Mouse (Mus musculus) small intestine, adult 2 months (tissue): ENCODE measurements at regions not wholly inside any gene's neighbourhood (a gene's known extent, or its start where the extent isn't known, plus 50 kb on each side); places are given as distances from the start of the nearest gene placed in this dataset.

Experiments used
- CTCF ChIP-seq: fragments of 200-500 bp; IDR thresholded peaks from 2 replicates; pipeline ENCODE4 v1.5.1; 2012; ENCODE audit warnings: low read depth, mild to moderate bottlenecking, control low read depth, inconsistent platforms, low read length, moderate library complexity, mixed read lengths; ENCODE audit not compliant: insufficient replicate concordance, insufficient read length; ENCODE audit errors: extremely low read depth
- POLR2A ChIP-seq: fragments of 200-500 bp; IDR thresholded peaks from 2 replicates; pipeline ENCODE4 v1.6.1; 2012; ENCODE audit warnings: low read depth, mild to moderate bottlenecking, control low read depth, inconsistent platforms, low read length, moderate library complexity

DNA sequence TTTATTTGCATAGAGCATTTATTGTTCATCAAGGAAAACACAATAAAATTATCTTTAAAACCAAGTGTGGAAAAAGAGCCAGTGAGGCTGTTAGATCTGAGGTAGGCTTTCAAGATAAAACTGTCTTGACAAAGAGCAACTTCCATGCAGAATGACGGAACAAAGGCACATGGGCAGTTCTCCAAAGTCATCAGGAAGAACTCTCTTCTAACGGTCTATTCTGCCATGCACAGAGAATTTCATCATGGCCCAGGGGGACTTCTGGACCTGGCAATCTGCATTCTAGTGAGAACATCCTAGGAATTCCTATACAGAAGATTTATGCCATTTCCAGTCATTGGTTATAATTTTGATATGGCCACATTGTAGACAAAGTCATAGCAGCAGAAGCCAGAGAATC lies 211.0 kb upstream of the Slc7a11 start:
- TF ChIP-seq POLR2A (no peak), CTCF (no peak)
